24 mouse cellular contexts compared by ENCODE assay signal in genomic region chr9:64471336-64471735, GRCm38 (mm10).
DNase-seq lines count a peak whose midpoint lies in the region; ATAC-seq and TF ChIP-seq lines count a peak whose summit lies in the region.
"Had no signal": no experiment of that assay in that cellular context is flagged by ENCODE, and none has a peak within 500 bp of the region (broad histone marks: within the 10 kb centered on the region; RNA-seq: fewer than 3 reads in every experiment).

No protein-coding gene starts in this region.

- no peaks in the 10 kb centered on the region for H3K9me3 ChIP-seq in G1E (replicated peaks)
- H3K9me3 ChIP-seq in kidney, embryonic 14.5 days (ENCODE audit: control insufficient read depth, low read length) = no peaks in the 10 kb centered on the region
- H3K9me3 ChIP-seq: embryonic facial prominence, embryonic 10.5 days; embryonic facial prominence, embryonic 13.5 days; forebrain, embryonic 12.5 days; forebrain, embryonic 15.5 days; heart, embryonic 12.5 days; heart, embryonic 15.5 days; hindbrain, embryonic 10.5 days; hindbrain, embryonic 13.5 days; intestine, embryonic 15.5 days had no signal

- TF ChIP-seq CTCF in G1E (IDR thresholded peaks at IDR 0.05; ENCODE audit: low read depth, low read length) = no peak

- peaks cover 37% of the 10 kb centered on the region for H3K4me1 ChIP-seq in G1E (ENCODE audit: insufficient read depth, low read depth, low read length)
- H3K4me1 ChIP-seq in kidney, embryonic 14.5 days (ENCODE audit: control insufficient read depth, insufficient read depth, low read length) = peaks cover 18% of the 10 kb centered on the region; the same call in 1 of the 2 replicates
- H3K4me1 ChIP-seq: heart, embryonic 15.5 days; intestine, embryonic 15.5 days had no signal

- no peak overlapping the region for H3K4me2 ChIP-seq in kidney, embryonic 14.5 days (replicated peaks; ENCODE audit: low read depth, low read length)
- H3K4me2 ChIP-seq: embryonic facial prominence, embryonic 13.5 days; forebrain, embryonic 12.5 days; forebrain, embryonic 15.5 days; heart, embryonic 12.5 days; heart, embryonic 15.5 days; hindbrain, embryonic 13.5 days; intestine, embryonic 15.5 days had no signal

- no peak overlapping the region for H3K27ac ChIP-seq in kidney, embryonic 14.5 days (ENCODE audit: low read depth, low read length)
- H3K27ac ChIP-seq: embryonic facial prominence, embryonic 10.5 days; embryonic facial prominence, embryonic 13.5 days; forebrain, embryonic 12.5 days; forebrain, embryonic 15.5 days; heart, embryonic 15.5 days; hindbrain, embryonic 10.5 days; hindbrain, embryonic 13.5 days; intestine, embryonic 15.5 days had no signal

- H3K27me3 ChIP-seq in G1E (ENCODE audit: insufficient read depth, low read length) = peaks cover 27% of the 10 kb centered on the region
- 0 out of 2 replicates have a peak, but pooled peaks cover 2% of the 10 kb centered on the region for H3K27me3 ChIP-seq in kidney, embryonic 14.5 days (ENCODE audit: control insufficient read depth, insufficient read depth, low read length)
- H3K27me3 ChIP-seq: embryonic facial prominence, embryonic 13.5 days; forebrain, embryonic 15.5 days; heart, embryonic 15.5 days; intestine, embryonic 15.5 days; Patski had no signal

- peak; percentile 19 for DNase-seq in G1E (ENCODE audit: low spot score)
- DNase-seq in adrenal gland, adult 8-10 months = peak; percentile 62
- peak; percentile 22 for DNase-seq in adrenal gland, postnatal 25 days
- DNase-seq in spleen, postnatal 10 days (ENCODE audit: low spot score in 2 of 2) = no peak
- no peak for DNase-seq in embryo, embryonic 9.5 days (ENCODE audit: extremely low spot score)
- DNase-seq: cerebellum, adult 9-10 months; gastrocnemius, postnatal 25 days; heart, adult 18-20 months; heart, postnatal 10 days; heart, postnatal 36 days; kidney, adult 11 months had no signal

- no peak overlapping the region for H3K9ac ChIP-seq in kidney, embryonic 14.5 days (ENCODE audit: low read depth, low read length)
- H3K9ac ChIP-seq: embryonic facial prominence, embryonic 13.5 days; forebrain, embryonic 12.5 days; forebrain, embryonic 15.5 days; heart, embryonic 12.5 days; heart, embryonic 15.5 days; hindbrain, embryonic 13.5 days; intestine, embryonic 15.5 days had no signal

- ATAC-seq in G1E (ENCODE audit: extremely low read depth, insufficient number of reproducible peaks, low FRiP score, poor library complexity, severe bottlenecking) = no peak; the same call in 1 of the 2 replicates
- ATAC-seq in kidney, embryonic 14.5 days (ENCODE audit: low FRiP score, low TSS enrichment) = no peak
- ATAC-seq: forebrain, embryonic 15.5 days; hindbrain, embryonic 16.5 days; intestine, embryonic 15.5 days; Patski had no signal

- no peak overlapping the region for H3K4me3 ChIP-seq in G1E (ENCODE audit: low read depth, low read length)
- H3K4me3 ChIP-seq in kidney, embryonic 14.5 days (ENCODE audit: low read length) = no peak overlapping the region
- H3K4me3 ChIP-seq: embryonic facial prominence, embryonic 10.5 days; embryonic facial prominence, embryonic 13.5 days; erythroblast, embryonic 14.5 days; forebrain, embryonic 12.5 days; forebrain, embryonic 15.5 days; heart, embryonic 12.5 days; heart, embryonic 15.5 days; hindbrain, embryonic 10.5 days; hindbrain, embryonic 13.5 days; intestine, embryonic 15.5 days had no signal

- no peaks in the 10 kb centered on the region for H3K36me3 ChIP-seq in G1E (replicated peaks)
- H3K36me3 ChIP-seq in kidney, embryonic 14.5 days (ENCODE audit: control insufficient read depth, insufficient read depth, low read length) = no peaks in the 10 kb centered on the region
- H3K36me3 ChIP-seq: embryonic facial prominence, embryonic 10.5 days; embryonic facial prominence, embryonic 13.5 days; forebrain, embryonic 12.5 days; forebrain, embryonic 15.5 days; heart, embryonic 12.5 days; heart, embryonic 15.5 days; hindbrain, embryonic 10.5 days; hindbrain, embryonic 13.5 days; intestine, embryonic 15.5 days had no signal

- 85% methylated on average over 3 of the region's 3 CpGs for WGBS in kidney, embryonic 14.5 days

Comparison
In these comparisons a context has a peak if more than half of its experiments do, and no peak if none do; other contexts are left out.
1. DNase-seq: peak in G1E (single experiment), adrenal gland, adult 8-10 months (single experiment) and adrenal gland, postnatal 25 days (single experiment); none in spleen, postnatal 10 days (0 of 2) and embryo, embryonic 9.5 days (single experiment).